Mouse (Mus musculus) liver, embryonic 14.5 days (tissue): ENCODE results near the gene Spty2d1.

Source experiments
- CTCF ChIP-seq: IDR thresholded peaks from 2 replicates; pipeline ENCODE4 v1.5.1; 2016; ENCODE audit warnings: antibody characterized with exemption, low read depth, control low read depth
- EP300 ChIP-seq: IDR thresholded peaks from 2 replicates; pipeline ENCODE4 v1.6.1; 2016; ENCODE audit warnings: antibody characterized with exemption, low read depth

DNA sequence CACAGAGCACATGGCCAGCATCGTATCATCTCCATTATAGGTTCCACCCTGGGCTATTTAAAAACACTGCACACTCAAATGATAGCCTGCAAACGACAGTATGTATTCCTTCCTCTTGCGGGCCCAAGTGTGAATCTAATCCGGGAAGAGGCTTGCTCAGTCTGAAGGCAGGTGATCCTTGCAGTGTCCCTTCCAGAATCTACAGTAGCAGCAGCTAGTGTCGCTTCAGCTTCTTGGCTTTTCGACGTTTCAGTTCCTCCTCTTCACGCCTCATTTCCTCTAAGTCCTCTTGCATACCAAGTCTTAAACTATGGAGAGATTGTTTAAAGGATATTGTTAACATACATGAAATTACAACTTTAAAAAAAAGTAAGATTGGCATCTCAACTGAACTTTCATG is 15.1 kb downstream of the Spty2d1 start:
- TF ChIP-seq CTCF, result no peak
- TF ChIP-seq EP300, result no peak
